Mouse (Mus musculus) forebrain, embryonic 11.5 days (tissue): ENCODE data around the gene Scyl1. TPM values are rescaled to one million over a fixed set of nuclear protein-coding genes. Genes with fewer than 3 reads are reported as not detected.

ENCODE experiments used
- ATAC-seq: fragments of 200-750 bp; cut with Nextera tagmentation; replicated peaks from 2 replicates; pipeline ENCODE4 v1.8.0; 2017; ENCODE audit warnings: moderate TSS enrichment; ENCODE audit not compliant: low FRiP score
- DNase-seq: peaks from one replicate; pipeline ENCODE4 v3.0.0-alpha.2; 2017; ENCODE audit warnings: low spot score
- H3K27ac ChIP-seq: fragments of 300-500 bp; sonication (generic); 2 replicates; pipeline ENCODE4 v1.5.1; 2014; ENCODE audit warnings: low read depth, low read length
- H3K27me3 ChIP-seq: fragments of 300-500 bp; sonication (generic); 2 replicates; pipeline ENCODE4 v1.6.1; 2014; ENCODE audit warnings: mild to moderate bottlenecking, low read length, mixed read lengths; ENCODE audit not compliant: control insufficient read depth, insufficient read depth
- H3K36me3 ChIP-seq: fragments of 300-500 bp; sonication (generic); 2 replicates; pipeline ENCODE4 v1.6.1; 2014; ENCODE audit warnings: mild to moderate bottlenecking, low read length, moderate library complexity, mixed read lengths; ENCODE audit not compliant: control insufficient read depth, insufficient read depth
- H3K4me1 ChIP-seq: fragments of 300-500 bp; sonication (generic); replicated peaks from 2 replicates; pipeline ENCODE4 v1.6.1; 2014; ENCODE audit warnings: low read length, mixed read lengths; ENCODE audit not compliant: control insufficient read depth, insufficient read depth
- H3K4me2 ChIP-seq: fragments of 300-500 bp; sonication (generic); 2 replicates; pipeline ENCODE4 v1.6.1; 2014; ENCODE audit warnings: low read depth, mild to moderate bottlenecking, low read length, moderate library complexity, mixed read lengths; ENCODE audit not compliant: severe bottlenecking
- H3K4me3 ChIP-seq: fragments of 300-500 bp; sonication (generic); 2 replicates; pipeline ENCODE4 v1.5.1; 2014; ENCODE audit warnings: low read depth, low read length
- H3K9ac ChIP-seq: fragments of 300-500 bp; sonication (generic); 2 replicates; pipeline ENCODE4 v1.6.1; 2014; ENCODE audit warnings: low read length
- H3K9me3 ChIP-seq: fragments of 300-500 bp; sonication (generic); 2 replicates; pipeline ENCODE4 v1.6.1; 2016; ENCODE audit warnings: low read length, mixed read lengths; ENCODE audit not compliant: control insufficient read depth
- WGBS: fragments of 180-500 bp; shearing (Covaris S2); extraction: QIAGEN DNeasy Blood & Tissue Kit; methylation state at CpG from one replicate; pipeline ENCODE4 v1.1.7; 2014; 5-methylcytosine and 5-hydroxymethylcytosine counted together
- polyA plus RNA-seq: library from polyadenylated mRNA; unstranded; fragments of >200 nt; fragmentation: Nextera tagmentation; extraction: Ambion mirVana; gene quantifications from 2 replicates; pipeline ENCODE4 v1.2.1, GENCODE M21; 2014

Scyl1 gene
- polyA plus RNA-seq, 1 experiment from 2014 or later, result 65.2 TPM

- H3K9ac ChIP-seq, result no peak overlapping the region
- H3K27ac ChIP-seq, result peak overlapping the region; percentile 60; the same call in 1 of the 2 replicates
- no peaks in the 10 kb centered on the region for H3K36me3 ChIP-seq
- no peak overlapping the region for H3K4me3 ChIP-seq
- ATAC-seq (peak; percentile 85), DNase-seq (peak; percentile 75)
- no peaks in the 10 kb centered on the region for H3K27me3 ChIP-seq
- 55% methylated on average over 7 of the region's 7 CpGs for WGBS
- peaks cover 14% of the 10 kb centered on the region; the same call in 1 of the 2 replicates for H3K4me1 ChIP-seq
- H3K4me2 ChIP-seq, result no peak overlapping the region
- no peaks in the 10 kb centered on the region for H3K9me3 ChIP-seq
Observed at GRCm38 (mm10) chr19:5811771-5812504, 40.7 kb upstream of the Scyl1 start.

GRCm38 (mm10) chr19:5810840-5811563, 39.8 kb upstream of the Scyl1 start:
- H3K27me3 ChIP-seq, result no peaks in the 10 kb centered on the region
- 82% methylated on average over 9 of the region's 9 CpGs for WGBS
- H3K36me3 ChIP-seq, result no peaks in the 10 kb centered on the region
- ATAC-seq, result no peak
- H3K4me2 ChIP-seq, result no peak overlapping the region
- DNase-seq, result no peak
- H3K4me1 ChIP-seq, result peaks cover 23% of the 10 kb centered on the region
- H3K4me3 ChIP-seq, result no peak overlapping the region
- H3K27ac ChIP-seq, result no peak overlapping the region
- H3K9me3 ChIP-seq, result no peaks in the 10 kb centered on the region
- H3K9ac ChIP-seq, result no peak overlapping the region

DNA sequence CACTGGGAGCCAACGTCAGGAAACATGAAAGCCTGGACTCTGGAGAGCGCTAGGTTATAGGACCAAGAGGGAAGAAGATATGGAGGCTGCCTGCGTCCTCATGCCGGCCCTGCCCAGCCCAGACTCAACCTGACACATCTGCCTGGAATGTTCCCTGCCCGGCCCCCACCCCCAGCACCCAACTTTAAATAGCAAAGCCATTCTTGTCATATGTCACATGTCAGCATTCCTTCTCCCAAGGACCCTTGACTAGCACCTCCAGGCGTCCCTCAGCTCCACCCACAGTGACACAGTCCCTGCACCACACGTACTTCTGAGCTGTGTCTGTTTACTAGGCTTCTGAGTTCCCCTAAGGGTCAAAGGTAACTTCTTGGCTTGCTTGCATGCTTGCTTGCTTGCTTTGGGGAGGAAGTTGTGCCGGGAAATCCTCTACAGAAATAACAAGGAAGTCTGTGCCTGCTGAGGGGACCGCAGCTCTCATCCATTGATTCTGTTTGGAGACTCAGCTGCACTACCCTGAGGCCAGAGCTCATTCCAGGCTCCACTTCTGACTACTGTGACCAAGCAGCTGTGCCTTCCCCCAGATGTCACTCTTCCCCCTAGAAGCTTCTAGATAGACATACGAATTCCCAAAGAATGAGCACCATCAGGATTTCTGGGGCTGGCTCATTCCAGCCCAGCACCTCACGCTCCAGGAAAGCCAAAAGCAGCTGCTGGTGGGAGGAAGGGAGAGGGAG, 39.1 kb upstream of the Scyl1 start:
- 61% methylated on average over 11 of the region's 11 CpGs for WGBS
- DNase-seq, result no peak
- H3K27me3 ChIP-seq, result no peaks in the 10 kb centered on the region
- no peak overlapping the region for H3K9ac ChIP-seq
- H3K36me3 ChIP-seq, result no peaks in the 10 kb centered on the region
- H3K4me1 ChIP-seq, result peaks cover 26% of the 10 kb centered on the region
- no peak overlapping the region for H3K4me2 ChIP-seq
- no peak overlapping the region for H3K4me3 ChIP-seq
- peak overlapping the region; percentile 18; the same call in 1 of the 2 replicates for H3K27ac ChIP-seq
- ATAC-seq, result no peak
- no peaks in the 10 kb centered on the region for H3K9me3 ChIP-seq

DNA sequence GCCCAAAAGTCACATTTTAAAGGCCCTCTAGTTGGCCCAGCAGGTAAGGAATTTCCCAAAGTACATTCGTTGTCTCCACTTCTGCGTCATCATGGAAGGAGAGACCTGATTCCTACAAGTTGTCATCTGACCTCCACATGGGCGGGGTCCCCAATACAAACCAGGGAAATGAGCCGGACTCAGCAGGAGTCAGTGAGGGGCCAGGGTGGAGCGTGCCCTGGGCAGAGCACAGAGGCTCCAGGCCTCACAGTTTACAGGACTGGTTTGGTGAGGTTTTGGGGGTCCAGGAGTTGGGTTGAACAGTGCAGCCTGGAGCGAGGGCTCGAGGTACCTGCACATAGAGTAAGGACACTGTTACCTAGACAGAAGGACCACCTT, 38.5 kb upstream of the Scyl1 start:
- ATAC-seq (no peak), DNase-seq (no peak)
- Histone ChIP-seq H3K36me3 (no peaks in the 10 kb centered on the region), H3K4me2 (no peak overlapping the region), H3K4me1 (peaks cover 29% of the 10 kb centered on the region), H3K4me3 (no peak overlapping the region), H3K9me3 (no peaks in the 10 kb centered on the region), H3K9ac (no peak overlapping the region), H3K27me3 (no peaks in the 10 kb centered on the region), H3K27ac (peak overlapping the region; percentile 18; the same call in 1 of the 2 replicates)
- 47% methylated on average over 7 of the region's 7 CpGs for WGBS

- H3K4me3 ChIP-seq, result no peak overlapping the region
- no peaks in the 10 kb centered on the region for H3K36me3 ChIP-seq
- ATAC-seq (no peak), DNase-seq (no peak)
- no peak overlapping the region for H3K4me2 ChIP-seq
- no peak overlapping the region for H3K9ac ChIP-seq
- no peaks in the 10 kb centered on the region for H3K9me3 ChIP-seq
- H3K4me1 ChIP-seq, result peaks cover 34% of the 10 kb centered on the region
- no peaks in the 10 kb centered on the region for H3K27me3 ChIP-seq
- WGBS, result 73% methylated on average over 14 of the region's 14 CpGs
- no peak overlapping the region for H3K27ac ChIP-seq
Observed at GRCm38 (mm10) chr19:5808955-5809711, 37.9 kb upstream of the Scyl1 start.

DNA sequence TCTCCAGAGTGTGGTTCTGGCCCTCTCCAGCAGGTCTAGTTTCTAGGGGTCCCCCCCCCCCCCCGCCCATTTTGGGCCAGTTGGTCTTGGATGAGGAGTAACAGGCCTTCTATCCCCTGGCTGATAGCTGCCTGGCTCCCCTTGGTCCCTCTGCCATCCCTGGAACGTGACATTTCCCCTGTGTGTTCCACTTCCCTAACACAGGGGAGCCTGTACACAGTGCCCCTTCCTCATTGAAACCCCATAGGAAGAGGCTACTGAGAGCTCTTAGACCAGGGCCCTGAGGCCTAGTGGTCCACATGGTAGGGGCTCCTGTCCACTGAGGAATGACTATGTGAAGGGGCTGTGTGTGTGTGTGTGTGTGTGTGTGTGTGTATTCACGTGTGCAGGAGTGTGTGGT, 36.5 kb upstream of the Scyl1 start:
- H3K9ac ChIP-seq, result no peak overlapping the region
- no peaks in the 10 kb centered on the region for H3K9me3 ChIP-seq
- ATAC-seq (no peak), DNase-seq (no peak)
- no peaks in the 10 kb centered on the region for H3K27me3 ChIP-seq
- 70% methylated on average over 2 of the region's 3 CpGs for WGBS
- H3K36me3 ChIP-seq, result no peaks in the 10 kb centered on the region
- H3K4me3 ChIP-seq, result no peak overlapping the region
- no peak overlapping the region for H3K27ac ChIP-seq
- H3K4me2 ChIP-seq, result no peak overlapping the region
- peaks cover 45% of the 10 kb centered on the region for H3K4me1 ChIP-seq

GRCm38 (mm10) chr19:5806809-5807205, 35.6 kb upstream of the Scyl1 start:
- ATAC-seq, result no peak
- H3K9ac ChIP-seq, result peak overlapping the region; percentile 43

More at GRCm38 (mm10) chr19:5806809-5807205, 35.6 kb upstream of the Scyl1 start:
- Histone ChIP-seq H3K36me3 (no peaks in the 10 kb centered on the region), H3K27me3 (no peaks in the 10 kb centered on the region), H3K4me1 (peaks cover 44% of the 10 kb centered on the region), H3K4me2 (peak overlapping the region; percentile 21; the same call in 1 of the 2 replicates), H3K9me3 (no peaks in the 10 kb centered on the region), H3K4me3 (no peak overlapping the region), H3K27ac (peak overlapping the region; percentile 78)
- WGBS, result 23% methylated on average over 6 of the region's 6 CpGs
- DNase-seq, result no peak
